Mouse (Mus musculus) limb, embryonic 15.5 days (tissue): Measurements from ENCODE around the gene Arhgef33. TPM values are rescaled to one million over a fixed set of nuclear protein-coding genes. Genes with fewer than 3 reads are reported as not detected.
A peak's percentile ranks its signal among the peaks of the same experiment; 100 is the strongest.
"Not testable (repeated sequence)": the region's sequence is repeated elsewhere in the genome, so short reads cannot be mapped to it uniquely, and the experiment has no call there.

Experiments used
- ATAC-seq: fragments of 200-750 bp; cut with Nextera tagmentation; 2 replicates; pipeline ENCODE4 v1.8.0; 2017; ENCODE audit warnings: low read depth, moderate TSS enrichment; ENCODE audit not compliant: insufficient number of reproducible peaks, low FRiP score, low TSS enrichment
- H3K27ac ChIP-seq: fragments of 300-500 bp; sonication (generic); 2 replicates; pipeline ENCODE4 v1.5.1; 2015; ENCODE audit warnings: moderate library complexity, mild to moderate bottlenecking, inconsistent platforms
- H3K27me3 ChIP-seq: fragments of 300-500 bp; sonication (generic); 2 replicates; pipeline ENCODE4 v1.6.1; 2015; ENCODE audit warnings: inconsistent platforms
- H3K36me3 ChIP-seq: fragments of 300-500 bp; sonication (generic); 2 replicates; pipeline ENCODE4 v1.6.1; 2015; ENCODE audit warnings: inconsistent platforms
- H3K4me1 ChIP-seq: fragments of 300-500 bp; sonication (generic); 2 replicates; pipeline ENCODE4 v1.6.1; 2015; ENCODE audit warnings: inconsistent platforms
- H3K4me2 ChIP-seq: fragments of 300-500 bp; sonication (generic); 2 replicates; pipeline ENCODE4 v1.6.1; 2015; ENCODE audit warnings: mild to moderate bottlenecking, inconsistent platforms
- H3K4me3 ChIP-seq: fragments of 300-500 bp; sonication (generic); 2 replicates; pipeline ENCODE4 v1.5.1; 2015; ENCODE audit warnings: mild to moderate bottlenecking, inconsistent platforms
- H3K9ac ChIP-seq: fragments of 300-500 bp; sonication (generic); 2 replicates; pipeline ENCODE4 v1.6.1; 2015; ENCODE audit warnings: inconsistent platforms
- H3K9me3 ChIP-seq: fragments of 300-500 bp; sonication (generic); 2 replicates; pipeline ENCODE4 v1.6.1; 2016; ENCODE audit warnings: inconsistent platforms
- WGBS: fragments of 180-500 bp; shearing (Covaris S2); methylation state at CpG from one replicate; pipeline ENCODE4 v1.1.7; 2015; 5-methylcytosine and 5-hydroxymethylcytosine counted together
- polyA plus RNA-seq: library from polyadenylated mRNA; unstranded; fragments of >200 nt; fragmentation: Nextera tagmentation; extraction: Ambion mirVana; gene quantifications from 2 replicates; pipeline ENCODE4 v1.2.1, GENCODE M21; 2015

The Arhgef33 gene
- polyA plus RNA-seq, 1 experiment from 2014 or later = 0.42 TPM

DNA sequence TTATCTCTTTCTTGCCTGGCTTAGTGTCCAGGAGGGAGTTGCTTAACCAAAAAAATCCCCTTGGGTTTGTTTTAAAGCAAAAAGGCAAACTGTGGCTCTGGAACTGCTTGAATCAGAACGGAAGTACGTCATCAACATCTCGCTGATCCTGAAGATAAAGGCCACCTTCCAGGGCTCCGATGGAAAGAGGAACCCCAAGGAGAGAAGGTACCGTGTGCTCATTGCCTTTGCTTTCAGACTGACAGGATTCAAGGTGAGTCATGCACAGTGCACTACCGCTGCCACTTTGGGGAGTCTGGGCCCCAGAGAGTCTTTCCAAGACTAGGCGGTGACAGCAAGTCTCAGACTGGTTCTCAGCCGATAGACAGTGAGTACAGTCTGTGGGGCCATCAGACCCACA, 53.0 kb downstream of the Arhgef33 start:
- no peak for ATAC-seq
- H3K4me2 ChIP-seq = no peak overlapping the region
- WGBS = 81% methylated on average over 8 of the region's 8 CpGs
- H3K4me1 ChIP-seq = no peaks in the 10 kb centered on the region
- H3K27me3 ChIP-seq = no peaks in the 10 kb centered on the region
- H3K27ac ChIP-seq = no peak overlapping the region
- no peaks in the 10 kb centered on the region for H3K36me3 ChIP-seq
- no peak overlapping the region for H3K4me3 ChIP-seq
- no peaks in the 10 kb centered on the region for H3K9me3 ChIP-seq
- H3K9ac ChIP-seq = no peak overlapping the region

DNA sequence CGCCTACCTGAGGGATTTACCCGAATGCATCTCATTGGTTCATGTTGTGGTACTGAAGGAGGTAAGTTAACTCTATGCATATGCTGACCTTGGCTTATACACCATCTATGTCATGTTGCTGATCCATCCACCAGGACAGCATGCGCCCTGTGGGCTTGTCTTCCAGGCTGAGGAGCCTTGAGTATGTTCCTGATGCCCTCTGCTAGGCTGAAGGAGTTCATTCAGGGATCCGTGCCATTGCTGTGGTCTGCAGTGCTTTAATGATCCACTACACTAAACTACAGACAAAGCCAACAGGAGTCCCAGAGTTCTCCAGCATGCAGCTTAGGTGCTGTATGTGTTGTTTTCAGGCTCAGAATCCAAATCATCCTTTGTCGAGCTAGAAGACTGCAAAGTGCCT, 60.1 kb downstream of the Arhgef33 start:
- Histone ChIP-seq H3K9ac (no peak overlapping the region), H3K4me2 (no peak overlapping the region), H3K36me3 (no peaks in the 10 kb centered on the region), H3K27me3 (no peaks in the 10 kb centered on the region), H3K4me3 (no peak overlapping the region), H3K27ac (no peak overlapping the region), H3K9me3 (no peaks in the 10 kb centered on the region), H3K4me1 (no peaks in the 10 kb centered on the region)
- ATAC-seq = no peak
- WGBS = 83% methylated on average over 5 of the region's 5 CpGs

DNA sequence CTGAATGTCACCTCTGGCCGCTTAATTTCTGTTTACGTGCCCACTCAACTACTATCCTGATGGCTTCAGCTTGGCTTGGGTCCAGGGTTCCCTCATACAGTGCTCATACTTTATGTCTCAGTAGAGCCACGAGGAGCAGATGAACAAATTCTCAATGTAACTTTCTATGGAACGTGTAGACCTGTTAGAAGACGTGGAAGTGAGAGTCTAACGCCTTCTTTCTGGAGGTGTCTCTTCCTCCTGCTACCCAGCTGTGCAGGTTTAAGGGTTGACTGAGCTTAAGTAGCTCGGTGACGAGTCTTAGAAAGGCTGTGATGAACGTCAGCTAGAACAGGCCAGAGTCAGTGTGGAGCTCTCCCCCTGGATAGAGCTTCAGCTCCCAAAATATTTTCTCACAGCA, 61.4 kb downstream of the Arhgef33 start:
- whole genome bisulfite sequencing = 81% methylated on average over 9 of the region's 9 CpGs
- H3K4me2 ChIP-seq = no peak overlapping the region
- H3K4me3 ChIP-seq = no peak overlapping the region
- H3K4me1 ChIP-seq = peaks cover 8% of the 10 kb centered on the region
- ATAC-seq = no peak
- no peaks in the 10 kb centered on the region for H3K9me3 ChIP-seq
- no peak overlapping the region for H3K27ac ChIP-seq
- H3K27me3 ChIP-seq = no peaks in the 10 kb centered on the region
- no peak overlapping the region for H3K9ac ChIP-seq
- no peaks in the 10 kb centered on the region for H3K36me3 ChIP-seq

- peaks cover 12% of the 10 kb centered on the region for H3K4me1 ChIP-seq
- H3K27me3 ChIP-seq = no peaks in the 10 kb centered on the region
- 4% methylated on average over 101 of the region's 102 CpGs for WGBS
- peak within 1 kb of the TSS; percentile 85 for H3K4me2 ChIP-seq
- H3K27ac ChIP-seq = peak within 1 kb of the TSS; percentile 82
- H3K4me3 ChIP-seq = peak within 1 kb of the TSS; percentile 49
- H3K9me3 ChIP-seq = no peaks in the 10 kb centered on the region
- H3K9ac ChIP-seq = peak within 1 kb of the TSS; percentile 74
- peak; percentile 93 for ATAC-seq
- H3K36me3 ChIP-seq = no peaks in the 10 kb centered on the region
Measured at GRCm38 (mm10) chr17:80372989-80373725, 66.0 kb downstream of the Arhgef33 start, which contains the start of gene Gm10190. Gene Gm10190 (minus strand): TSS chr17:80373541.

- Histone ChIP-seq H3K4me3 (peak overlapping the region; percentile 49), H3K4me1 (peaks cover 12% of the 10 kb centered on the region), H3K27me3 (no peaks in the 10 kb centered on the region), H3K4me2 (peak overlapping the region; percentile 85), H3K9me3 (no peaks in the 10 kb centered on the region), H3K9ac (peak overlapping the region; percentile 54), H3K36me3 (no peaks in the 10 kb centered on the region), H3K27ac (peak overlapping the region; percentile 82; the same call in 1 of the 2 replicates)
- peak; percentile 74 for ATAC-seq
- 22% methylated on average over 29 of the region's 29 CpGs for WGBS
Measured at GRCm38 (mm10) chr17:80373726-80374096, 66.5 kb downstream of the Arhgef33 start.

DNA sequence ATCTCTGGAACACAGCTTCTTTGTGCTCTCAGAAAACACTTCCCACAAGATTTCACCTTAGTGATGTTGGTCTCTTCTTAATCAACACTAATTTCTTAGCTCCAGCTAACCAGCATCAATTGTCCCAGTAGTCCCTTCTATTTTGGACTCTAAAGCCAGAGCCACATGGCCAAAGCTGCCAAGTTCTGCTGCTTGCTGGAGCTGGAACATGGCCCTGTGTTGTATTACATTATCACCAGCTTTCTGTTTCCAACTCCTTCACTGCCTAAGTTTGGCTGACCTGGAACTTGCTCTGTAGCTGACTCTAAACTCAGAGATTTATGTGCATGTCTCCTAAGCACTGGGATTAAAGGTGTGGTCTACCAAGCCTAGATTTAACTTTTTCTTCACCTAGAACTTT, 71.2 kb downstream of the Arhgef33 start:
- not testable (repeated sequence) for H3K4me1 ChIP-seq, H3K4me2 ChIP-seq, ATAC-seq, H3K9me3 ChIP-seq, H3K36me3 ChIP-seq, H3K27ac ChIP-seq, H3K27me3 ChIP-seq, H3K4me3 ChIP-seq, H3K9ac ChIP-seq

DNA sequence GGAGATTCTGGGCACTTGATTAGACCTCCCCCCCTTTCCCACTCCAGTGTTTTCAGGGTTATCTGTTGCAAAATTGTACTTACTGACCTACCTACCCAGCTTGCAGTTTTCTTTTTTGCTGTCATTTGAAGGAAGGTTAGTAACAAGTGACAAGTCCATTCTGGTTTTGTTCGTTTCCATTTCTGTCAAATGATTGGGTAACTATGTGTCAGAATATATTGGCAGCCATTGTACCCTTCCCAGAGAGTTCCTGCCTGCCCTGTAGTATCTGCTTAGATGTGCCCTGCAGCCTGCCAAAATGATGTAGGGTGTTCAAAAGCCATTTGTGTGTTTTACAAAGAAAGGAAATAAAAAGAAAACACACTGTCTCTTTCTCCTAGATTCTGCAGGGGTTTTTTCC, 78.5 kb downstream of the Arhgef33 start:
- WGBS = 45% methylated on average over 1 of the region's 1 CpGs

DNA sequence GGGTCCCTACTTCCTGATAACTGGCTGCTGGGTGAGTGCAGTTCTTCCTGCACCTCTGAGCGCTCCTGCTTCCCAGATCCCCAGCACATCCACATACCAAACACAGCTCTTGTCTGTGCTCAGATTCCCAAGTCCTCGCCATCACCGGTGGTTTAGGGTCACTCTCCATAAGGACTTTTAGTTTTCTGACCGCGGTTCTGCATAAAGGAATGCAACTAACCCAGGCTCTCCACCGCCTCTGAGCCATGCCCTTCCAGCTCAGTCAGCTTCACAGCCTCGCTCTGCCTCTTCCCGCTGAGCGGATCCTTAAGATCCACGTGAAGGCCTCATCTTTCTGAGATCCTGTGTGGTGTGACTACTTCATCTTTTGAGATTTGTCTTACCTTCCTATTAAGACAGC, 82.8 kb downstream of the Arhgef33 start:
- H3K9me3 ChIP-seq = no peaks in the 10 kb centered on the region
- no peak overlapping the region for H3K27ac ChIP-seq
- H3K4me3 ChIP-seq = no peak overlapping the region
- no peaks in the 10 kb centered on the region for H3K27me3 ChIP-seq
- H3K36me3 ChIP-seq = 0 out of 2 replicates have a peak, but pooled peaks cover 2% of the 10 kb centered on the region
- no peaks in the 10 kb centered on the region for H3K4me1 ChIP-seq
- H3K9ac ChIP-seq = no peak overlapping the region
- ATAC-seq = no peak
- H3K4me2 ChIP-seq = no peak overlapping the region
- WGBS = 76% methylated on average over 10 of the region's 10 CpGs

More for the DNA sequence above, 78.5 kb downstream of the Arhgef33 start:
- Histone ChIP-seq H3K27ac (no peak overlapping the region), H3K4me2 (no peak overlapping the region), H3K27me3 (no peaks in the 10 kb centered on the region), H3K4me3 (no peak overlapping the region), H3K4me1 (no peaks in the 10 kb centered on the region), H3K9me3 (no peaks in the 10 kb centered on the region), H3K9ac (no peak overlapping the region), H3K36me3 (no peaks in the 10 kb centered on the region)
- no peak for ATAC-seq

DNA sequence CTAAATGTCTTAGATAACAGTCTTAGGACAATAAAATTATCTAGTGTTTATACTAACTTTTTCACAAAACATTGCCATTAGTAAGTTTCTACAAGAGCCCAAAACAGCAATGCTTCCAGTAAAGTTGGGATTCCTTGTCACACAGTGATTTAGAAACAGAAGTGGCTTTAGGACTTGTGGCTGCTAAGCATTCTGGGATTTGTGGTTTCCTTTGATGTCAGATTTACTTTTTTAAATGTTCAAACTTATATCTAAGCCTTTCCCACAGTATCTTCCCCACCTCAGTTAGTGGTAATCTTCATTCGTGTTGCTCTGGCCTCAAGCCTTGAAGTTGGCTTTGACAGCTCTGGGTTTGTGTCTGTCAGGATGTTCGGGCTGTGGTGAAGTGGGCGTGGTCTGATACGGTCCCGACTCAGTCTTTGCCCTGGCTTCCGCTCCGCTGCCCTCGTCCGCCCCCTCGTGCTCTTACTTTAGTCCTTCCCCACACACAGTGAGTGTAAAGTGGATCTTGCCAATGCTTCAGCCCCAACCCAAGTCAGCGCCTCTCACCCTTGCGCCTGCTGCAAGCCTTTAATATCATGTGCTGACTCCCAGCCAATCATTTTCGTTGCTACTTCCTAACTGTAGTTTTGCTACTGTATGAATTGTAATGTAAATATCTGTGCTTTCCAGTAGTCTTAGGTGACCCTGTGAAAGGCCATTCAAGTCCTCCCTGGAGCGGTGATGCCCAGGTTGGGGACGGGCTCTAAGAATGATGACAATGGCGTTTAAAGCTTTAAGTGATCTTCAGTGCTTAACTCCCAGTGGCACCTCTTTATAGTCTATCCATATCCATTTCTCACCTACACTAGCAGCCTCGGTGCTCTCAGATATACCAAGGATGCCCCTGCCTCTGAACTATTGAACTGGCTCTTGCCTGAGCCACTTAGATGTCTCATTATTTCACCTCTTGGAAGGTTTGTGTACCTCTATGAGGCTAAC, 84.5 kb downstream of the Arhgef33 start:
- H3K4me3 ChIP-seq = peak overlapping the region; percentile 46
- H3K36me3 ChIP-seq = 0 out of 2 replicates have a peak, but pooled peaks cover 2% of the 10 kb centered on the region
- peak overlapping the region; percentile 40 for H3K9ac ChIP-seq
- H3K27ac ChIP-seq = no peak overlapping the region
- 11% methylated on average over 17 of the region's 17 CpGs for WGBS
- H3K9me3 ChIP-seq = no peaks in the 10 kb centered on the region
- H3K4me2 ChIP-seq = peak overlapping the region; percentile 67
- H3K27me3 ChIP-seq = no peaks in the 10 kb centered on the region
- no peak for ATAC-seq
- H3K4me1 ChIP-seq = no peaks in the 10 kb centered on the region

DNA sequence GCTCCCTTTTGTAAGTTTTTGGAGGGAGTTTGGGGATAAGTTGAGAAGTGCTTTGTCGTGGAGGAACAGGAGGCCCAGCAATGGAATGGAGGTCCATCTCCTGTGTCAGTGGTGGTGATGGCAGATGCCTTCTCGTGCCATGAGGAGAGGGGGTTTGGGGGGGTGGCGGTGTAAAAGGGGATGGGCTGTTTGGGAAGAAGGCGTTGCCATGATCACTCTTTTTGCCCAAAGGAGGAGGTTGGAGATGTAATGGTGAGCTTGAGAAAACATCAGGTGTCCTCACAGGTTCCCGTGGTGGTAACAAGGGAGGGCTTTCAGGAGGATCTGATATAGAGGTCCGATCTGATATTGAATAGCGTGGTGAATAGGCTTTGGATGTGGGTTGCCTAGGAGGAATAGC, 91.0 kb downstream of the Arhgef33 start:
- Histone ChIP-seq H3K4me1 (no peaks in the 10 kb centered on the region), H3K4me2 (no peak overlapping the region), H3K9me3 (no peaks in the 10 kb centered on the region), H3K4me3 (no peak overlapping the region), H3K36me3 (peaks cover 33% of the 10 kb centered on the region), H3K9ac (no peak overlapping the region), H3K27ac (no peak overlapping the region), H3K27me3 (no peaks in the 10 kb centered on the region)
- no peak for ATAC-seq
- 94% methylated on average over 7 of the region's 7 CpGs for WGBS

DNA sequence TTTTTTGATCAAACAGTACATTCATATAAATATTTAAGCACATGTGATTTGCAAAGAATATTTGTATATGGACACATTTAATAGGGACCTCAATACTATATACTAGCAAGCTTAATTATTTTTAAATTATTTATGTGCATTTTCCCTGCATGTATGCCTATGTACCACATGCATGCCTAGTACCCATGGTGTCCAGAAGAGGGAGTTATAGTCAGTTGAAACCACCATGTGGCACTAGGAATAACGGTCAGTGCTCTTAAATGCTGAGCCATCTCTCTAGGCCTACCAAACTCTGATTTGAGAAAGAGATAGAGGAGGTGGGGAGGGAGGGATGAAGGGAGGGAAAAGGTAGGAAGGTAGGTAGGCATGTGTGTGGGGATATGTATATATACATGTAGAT, 104.0 kb downstream of the Arhgef33 start:
- H3K4me3 ChIP-seq = no peak overlapping the region
- ATAC-seq = no peak

More for the DNA sequence above, 104.0 kb downstream of the Arhgef33 start:
- WGBS = 63% methylated on average over 1 of the region's 1 CpGs
- no peak overlapping the region for H3K9ac ChIP-seq
- H3K4me2 ChIP-seq = no peak overlapping the region
- H3K27me3 ChIP-seq = no peaks in the 10 kb centered on the region
- H3K4me1 ChIP-seq = no peaks in the 10 kb centered on the region
- peaks cover 66% of the 10 kb centered on the region for H3K36me3 ChIP-seq
- H3K27ac ChIP-seq = no peak overlapping the region
- H3K9me3 ChIP-seq = no peaks in the 10 kb centered on the region
